Mouse (Mus musculus) cerebral cortex, adult 2 months (tissue): ENCODE measurements around the gene Pml.

ENCODE experiments used
- WGBS: fragments of 180-500 bp; shearing (Covaris S2); methylation state at CpG from one replicate; pipeline ENCODE4 v1.1.7; 2018; 5-methylcytosine and 5-hydroxymethylcytosine counted together

Gene Pml

DNA sequence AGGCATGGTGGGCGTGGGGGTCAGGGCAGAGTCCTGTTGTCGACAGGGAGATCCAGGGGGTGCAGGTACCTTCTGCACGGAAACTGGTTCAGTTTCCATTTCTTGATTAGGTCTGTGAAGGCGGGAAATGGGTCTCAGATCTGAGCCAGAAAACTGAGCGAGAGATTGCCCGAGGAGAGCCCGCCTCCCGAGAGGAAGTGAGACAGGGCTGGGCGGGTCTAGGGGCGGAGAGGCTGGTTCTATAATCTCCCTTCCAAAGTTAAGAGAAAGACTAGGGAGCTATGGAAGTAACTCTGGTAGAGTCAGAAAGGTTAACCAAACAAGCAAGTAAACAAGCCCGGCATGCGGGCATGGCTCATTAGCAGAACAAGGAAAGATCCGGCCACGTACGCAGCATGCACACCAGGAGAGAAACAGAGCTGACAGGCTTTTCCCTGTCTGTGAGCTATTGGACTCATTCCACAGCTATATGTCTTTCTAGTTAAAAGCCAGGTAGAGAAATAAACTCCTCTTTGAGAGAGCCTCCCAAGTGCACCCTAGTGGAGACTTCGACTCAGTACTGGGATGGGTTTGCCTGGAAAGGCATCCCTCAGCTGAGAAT is at the start of gene Pml:
TSS of gene Pml (minus strand) at position 195 of the 601 bp plus-strand sequence.
- 1% methylated on average over 16 of the region's 16 CpGs for WGBS

DNA sequence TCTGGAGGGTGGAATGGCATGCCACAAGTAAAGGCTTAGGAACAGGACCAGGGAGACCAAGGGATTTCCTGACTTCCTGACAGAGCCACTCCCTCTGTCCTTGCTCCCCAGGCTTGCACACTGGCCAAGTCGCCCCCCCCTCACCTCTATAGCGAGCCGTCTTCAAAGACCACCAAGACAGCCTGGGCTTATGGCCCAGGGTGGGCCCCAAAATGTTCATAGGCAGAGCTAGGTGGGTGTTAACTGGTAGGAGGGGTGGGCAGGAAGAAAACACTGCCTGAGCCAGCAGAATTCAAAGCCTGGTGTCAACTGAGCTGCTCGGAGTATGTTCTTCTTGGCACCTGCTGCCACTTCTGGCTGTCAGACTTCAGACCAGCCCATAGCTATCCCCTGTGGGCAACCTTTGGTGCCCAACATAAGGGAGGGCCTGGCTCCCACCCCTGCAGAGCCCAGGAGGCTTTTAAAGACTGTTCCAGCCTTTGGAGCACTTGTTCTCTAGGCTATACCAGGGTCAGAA is 48.4 kb upstream of the Pml start:
- WGBS: 62% methylated on average over 4 of the region's 4 CpGs

GRCm38 (mm10) chr9:58297065-58297464 is 47.5 kb upstream of the Pml start:
- WGBS: 90% methylated on average over 6 of the region's 6 CpGs

DNA sequence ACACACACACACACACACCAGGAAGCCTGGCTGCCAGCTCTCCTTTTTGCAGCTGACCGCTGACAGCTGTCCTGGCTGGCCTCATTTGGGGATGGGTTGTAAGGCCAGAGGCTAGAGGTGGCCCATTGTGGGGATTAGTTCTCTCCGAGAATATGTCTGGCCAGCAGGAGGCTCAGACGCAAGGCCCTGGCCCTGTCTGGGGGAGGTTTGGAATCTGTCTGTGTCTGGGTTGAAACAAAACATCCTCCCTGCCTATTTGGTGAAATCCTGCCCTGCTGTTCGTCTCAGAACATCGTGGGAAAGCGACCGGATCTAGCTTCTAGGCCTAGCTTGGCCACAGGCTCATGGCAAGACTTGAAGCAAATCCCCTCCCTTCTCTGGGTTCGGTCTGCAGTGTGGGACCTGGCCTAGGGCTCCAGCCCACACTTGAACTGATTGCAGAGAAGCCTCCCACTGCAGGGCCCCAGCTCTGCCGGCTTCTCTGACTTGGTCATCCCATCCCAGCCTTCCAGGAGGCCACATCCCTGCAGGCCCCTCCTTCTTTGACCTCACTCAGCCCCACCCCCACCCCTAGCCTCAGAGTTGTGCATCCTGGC is 46.3 kb upstream of the Pml start:
- WGBS: 56% methylated on average over 9 of the region's 9 CpGs

DNA sequence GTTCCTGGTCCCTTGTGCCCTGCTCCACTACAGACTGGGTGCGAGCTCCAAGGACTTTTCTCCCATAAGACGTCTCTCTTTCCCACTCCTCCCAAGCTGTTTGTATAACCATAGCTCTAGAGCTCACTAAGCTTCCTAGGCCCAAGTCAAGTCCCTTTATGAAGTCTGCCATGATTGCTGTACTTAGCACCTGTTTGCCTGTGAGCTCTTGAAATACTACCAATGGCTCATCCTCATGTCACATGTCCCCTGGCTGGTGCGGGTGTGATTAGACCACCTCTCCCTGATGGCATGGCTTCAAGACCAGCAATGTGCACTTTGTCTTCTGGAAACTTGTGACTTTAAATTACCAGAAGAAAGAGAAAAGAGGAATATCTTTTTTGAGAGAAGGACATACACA is 45.8 kb upstream of the Pml start:
- whole genome bisulfite sequencing: 96% methylated on average over 3 of the region's 3 CpGs

GRCm38 (mm10) chr9:58294527-58294926 is 44.9 kb upstream of the Pml start:
- WGBS: 67% methylated on average over 7 of the region's 7 CpGs

GRCm38 (mm10) chr9:58289901-58290300 is 40.3 kb upstream of the Pml start:
- WGBS: 83% methylated on average over 2 of the region's 2 CpGs

- 85% methylated on average over 1 of the region's 1 CpGs for WGBS
These were observed 39.5 kb upstream of the Pml start for GRCm38 (mm10) chr9:58289090-58289489.

DNA sequence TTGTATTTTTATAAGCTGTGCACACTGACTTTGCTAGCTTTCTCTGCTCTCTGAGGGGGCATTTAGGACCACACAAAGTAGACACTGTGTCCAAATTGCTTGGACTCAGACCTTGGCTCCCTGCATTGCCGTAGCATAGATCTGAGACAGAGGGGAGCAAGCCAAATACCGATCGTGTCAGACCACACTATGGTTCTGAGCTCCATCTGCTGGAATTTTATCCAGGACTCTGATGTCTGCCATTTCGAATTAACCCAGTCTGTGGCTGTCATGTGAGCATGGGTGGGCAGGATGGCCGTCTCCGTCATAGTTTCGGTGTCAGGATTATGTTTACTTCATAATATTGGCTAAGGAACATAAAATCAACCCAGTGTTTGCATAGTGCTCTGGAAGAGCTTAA is 33.8 kb upstream of the Pml start:
- WGBS: 33% methylated on average over 7 of the region's 7 CpGs

DNA sequence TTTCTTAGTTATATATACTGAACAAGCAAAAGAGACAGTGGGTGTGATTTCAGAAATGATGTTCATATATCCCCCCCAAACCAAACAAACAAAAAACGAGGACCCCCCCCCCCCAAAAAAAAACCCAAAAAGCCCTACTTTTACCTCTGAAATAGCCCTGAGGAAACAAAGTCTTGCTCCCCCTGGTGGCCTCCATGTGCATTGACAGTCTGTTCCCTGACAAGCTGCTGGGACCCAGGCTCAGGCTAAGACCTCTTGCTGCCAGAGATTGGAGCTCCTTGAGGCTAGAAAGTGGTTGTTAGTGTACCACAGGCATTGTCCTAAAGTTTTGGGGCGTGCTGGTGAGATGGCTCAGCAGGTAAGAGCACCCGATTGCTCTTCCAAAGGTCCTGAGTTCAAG is 32.0 kb upstream of the Pml start:
- 62% methylated on average over 3 of the region's 3 CpGs for WGBS

- 35% methylated on average over 9 of the region's 9 CpGs for WGBS
These were observed 30.9 kb upstream of the Pml start for GRCm38 (mm10) chr9:58280259-58281109.

- 88% methylated on average over 5 of the region's 5 CpGs for WGBS
These were observed 30.2 kb upstream of the Pml start for GRCm38 (mm10) chr9:58279780-58280179.

DNA sequence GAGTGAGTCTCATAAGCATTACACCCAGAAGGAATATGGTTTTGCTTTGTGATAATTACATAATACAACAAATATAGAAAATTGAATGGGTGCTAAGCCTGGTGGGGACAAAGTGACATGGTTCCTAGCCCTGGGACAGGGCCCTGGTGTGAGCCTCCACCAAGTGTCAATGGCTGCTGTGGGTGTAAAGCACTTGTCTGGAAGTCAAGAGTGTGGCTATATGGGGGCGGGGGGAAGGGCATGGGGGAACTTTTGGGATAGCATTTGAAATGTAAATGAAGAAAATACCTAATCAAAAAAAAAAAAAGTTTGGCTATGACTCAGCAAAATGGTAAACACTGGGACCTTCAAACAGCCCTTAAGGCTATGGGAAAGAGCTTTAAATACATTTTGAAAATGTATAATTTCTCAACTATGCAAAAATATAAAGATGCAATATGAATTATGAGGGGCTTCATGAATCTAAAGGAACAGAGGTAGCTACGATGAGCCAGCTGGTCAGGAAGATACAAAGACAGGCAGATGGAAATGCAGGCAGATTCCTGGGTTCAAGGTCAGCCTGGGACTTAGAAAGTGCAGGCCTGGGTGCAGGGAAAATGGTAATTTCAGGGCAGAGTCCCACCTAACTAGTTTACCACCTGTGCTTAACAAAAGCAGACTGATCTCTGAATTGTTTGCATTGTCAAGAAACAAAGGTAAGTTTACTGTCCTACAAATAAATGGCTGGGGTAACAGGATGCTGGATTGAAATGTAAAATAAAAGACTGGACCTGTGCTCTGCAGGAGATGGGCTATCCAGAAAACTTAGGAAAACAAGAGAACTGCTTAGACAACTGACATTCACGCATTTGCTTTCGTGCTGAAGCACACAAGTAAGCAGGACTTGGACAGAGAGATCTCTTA is 29.5 kb upstream of the Pml start:
- 91% methylated on average over 4 of the region's 4 CpGs for WGBS

- 96% methylated on average over 4 of the region's 4 CpGs for WGBS
These were observed 28.7 kb upstream of the Pml start for GRCm38 (mm10) chr9:58278313-58278712.

- WGBS: 88% methylated on average over 5 of the region's 5 CpGs
These were observed 26.8 kb upstream of the Pml start for GRCm38 (mm10) chr9:58276346-58276745.

GRCm38 (mm10) chr9:58275797-58276196 is 26.2 kb upstream of the Pml start:
- 75% methylated on average over 3 of the region's 3 CpGs for WGBS

DNA sequence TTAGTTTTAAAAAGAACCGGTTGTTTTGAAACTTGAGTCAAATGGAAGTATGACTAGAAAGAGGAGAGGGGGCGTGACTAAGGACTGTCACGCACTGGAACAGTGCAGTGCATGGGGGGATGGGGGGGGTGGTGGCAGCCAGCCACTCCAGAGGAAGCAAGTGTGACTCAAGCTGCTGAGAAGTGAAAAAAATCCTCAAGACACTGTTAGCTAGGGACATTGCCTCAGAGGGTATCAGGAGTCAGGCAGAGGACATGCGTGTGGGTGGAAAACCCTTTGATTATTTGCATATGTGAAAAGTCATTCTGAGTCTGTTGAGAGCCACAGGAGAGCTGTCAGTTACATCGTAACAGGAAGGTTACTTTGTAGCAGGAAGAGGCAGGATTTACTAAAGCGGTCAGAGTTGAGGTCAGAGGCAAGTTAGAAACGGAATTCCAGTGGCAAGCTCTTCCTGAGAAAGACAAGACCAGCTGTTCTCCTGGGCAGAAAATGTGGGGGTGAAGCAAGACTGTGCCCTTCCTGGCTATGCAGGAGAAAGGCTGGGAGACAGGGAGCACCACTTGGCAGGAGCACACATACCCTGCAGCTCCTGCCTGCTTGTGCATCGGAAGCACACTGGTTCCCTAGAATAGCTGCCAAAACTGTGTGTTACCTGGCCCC is 25.7 kb upstream of the Pml start:
- WGBS: 21% methylated on average over 8 of the region's 8 CpGs

DNA sequence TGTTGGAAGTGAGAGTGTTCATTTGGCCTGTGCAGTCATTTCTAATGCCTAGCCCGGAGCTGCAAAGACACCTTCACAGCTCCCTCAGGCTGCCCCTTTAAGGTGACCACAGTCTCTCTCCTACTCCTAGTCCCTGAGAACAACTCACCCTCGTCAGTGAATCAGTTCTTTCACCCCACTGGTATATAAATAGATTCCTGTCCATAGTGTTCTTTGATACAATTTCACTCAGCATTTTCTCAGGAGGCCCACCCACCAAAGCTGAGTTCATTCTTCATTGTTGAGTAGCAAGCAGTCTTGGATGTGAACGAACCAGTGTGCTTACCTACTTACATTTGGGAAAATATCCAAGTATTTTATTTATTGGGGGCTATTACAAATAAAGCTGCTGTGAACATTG is 25.0 kb upstream of the Pml start:
- 36% methylated on average over 3 of the region's 3 CpGs for WGBS

DNA sequence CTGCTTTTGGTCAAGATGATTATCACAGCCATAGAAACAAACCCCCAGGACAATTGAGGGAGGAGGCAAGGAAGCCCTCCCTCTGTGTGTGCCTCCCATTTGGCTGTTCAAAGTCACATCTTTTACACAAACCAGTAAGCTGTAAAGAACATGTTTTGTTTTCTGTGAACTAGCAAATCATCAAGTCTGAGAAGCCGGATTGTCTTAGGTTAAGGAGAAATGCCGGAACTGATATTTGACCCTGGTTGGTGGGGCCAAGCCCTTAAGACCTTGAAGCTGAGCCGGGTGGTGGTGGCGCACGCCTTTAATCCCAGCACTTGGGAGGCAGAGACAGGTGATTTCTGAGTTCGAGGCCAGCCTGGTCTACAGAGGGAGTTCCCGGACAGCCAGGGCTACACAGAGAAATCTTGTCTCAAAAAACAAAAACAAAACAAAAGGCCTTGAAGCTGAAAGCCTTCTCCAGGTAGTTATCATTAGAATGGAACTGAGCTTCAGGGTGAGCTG is 24.6 kb upstream of the Pml start:
- WGBS: 80% methylated on average over 7 of the region's 7 CpGs

- 81% methylated on average over 9 of the region's 9 CpGs for WGBS
These were observed 23.3 kb upstream of the Pml start for GRCm38 (mm10) chr9:58272855-58273254.

- 81% methylated on average over 2 of the region's 2 CpGs for WGBS
These were observed 22.5 kb upstream of the Pml start for GRCm38 (mm10) chr9:58272068-58272541.
